Mouse (Mus musculus) telencephalon, adult 2 months (tissue): ENCODE data around the gene Akt1.
A peak's percentile ranks its signal among the peaks of the same experiment; 100 is the strongest.

Experiments
- DNase-seq: peaks from one replicate; pipeline ENCODE4 v3.0.0-alpha.2; 2011; ENCODE audit warnings: low read depth, low spot score

Akt1 gene

DNA sequence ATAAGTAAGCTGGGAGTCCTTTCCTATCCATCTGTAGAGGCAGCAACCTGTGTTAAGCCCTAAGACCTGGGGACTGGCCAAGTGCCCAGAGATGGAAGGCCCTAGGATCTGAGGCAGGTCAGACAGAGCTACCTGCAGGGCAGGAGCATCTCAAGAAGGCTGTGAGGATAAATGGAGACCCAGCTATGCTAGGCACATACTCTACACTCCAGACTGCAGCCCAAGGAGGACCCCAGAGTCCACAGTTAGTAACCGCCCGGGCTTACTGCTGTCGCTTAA, 13.4 kb downstream of the Akt1 start:
- no peak for DNase-seq

DNA sequence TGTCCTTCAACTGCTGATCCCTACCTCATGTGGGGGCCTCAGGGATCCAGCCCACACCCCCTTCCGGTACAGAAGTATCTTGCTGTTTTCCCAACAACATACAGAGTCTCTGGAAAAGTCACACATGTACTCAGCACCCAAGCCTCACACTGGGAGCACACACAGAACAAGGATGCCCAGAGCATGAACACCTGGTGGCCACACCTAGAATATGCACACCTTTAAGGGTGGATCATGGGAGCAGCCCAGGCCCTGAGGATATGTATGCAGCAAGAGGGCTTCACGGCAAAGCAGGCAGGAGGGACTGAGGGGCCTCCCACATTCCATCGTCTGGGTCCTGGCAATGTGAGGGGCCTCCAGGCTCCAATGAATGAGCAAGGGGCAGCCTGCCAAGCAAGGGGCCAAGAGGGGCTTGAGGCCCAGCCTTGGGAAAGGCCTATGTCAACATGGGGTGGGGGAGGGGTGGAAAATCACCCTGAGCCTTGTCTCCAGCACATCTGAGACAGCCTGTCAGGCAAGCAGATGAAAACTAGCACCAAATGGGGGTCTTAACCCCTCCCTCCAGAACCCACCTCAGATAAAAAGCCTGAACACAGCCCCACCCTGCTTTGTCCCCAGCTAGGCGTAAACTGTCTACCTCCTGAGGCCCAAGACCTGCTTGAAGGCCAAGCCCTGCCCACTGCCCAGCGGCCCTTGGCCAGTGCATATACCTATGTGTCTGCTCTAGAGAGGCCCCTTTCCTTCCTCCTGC, 13.9 kb downstream of the Akt1 start:
- no peak for DNase-seq

DNA sequence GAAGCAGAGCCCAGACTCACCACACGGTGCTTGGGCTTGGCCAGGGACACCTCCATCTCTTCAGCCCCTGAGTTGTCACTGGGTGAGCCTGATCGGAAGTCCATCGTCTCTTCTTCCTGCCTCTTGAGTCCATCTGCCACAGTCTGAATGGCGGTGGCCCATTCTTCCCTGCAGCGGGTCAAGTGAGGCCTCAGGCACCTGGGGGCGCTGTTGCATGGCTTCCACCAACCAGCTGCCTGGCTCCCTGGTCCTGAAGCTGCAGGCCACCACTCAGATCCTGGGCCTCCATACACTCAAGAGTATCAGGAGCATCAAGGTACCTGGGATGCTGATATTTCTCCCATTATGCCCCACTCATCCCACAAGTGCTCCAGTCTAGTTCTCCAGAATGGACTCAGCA, 15.6 kb downstream of the Akt1 start:
- no peak for DNase-seq

DNA sequence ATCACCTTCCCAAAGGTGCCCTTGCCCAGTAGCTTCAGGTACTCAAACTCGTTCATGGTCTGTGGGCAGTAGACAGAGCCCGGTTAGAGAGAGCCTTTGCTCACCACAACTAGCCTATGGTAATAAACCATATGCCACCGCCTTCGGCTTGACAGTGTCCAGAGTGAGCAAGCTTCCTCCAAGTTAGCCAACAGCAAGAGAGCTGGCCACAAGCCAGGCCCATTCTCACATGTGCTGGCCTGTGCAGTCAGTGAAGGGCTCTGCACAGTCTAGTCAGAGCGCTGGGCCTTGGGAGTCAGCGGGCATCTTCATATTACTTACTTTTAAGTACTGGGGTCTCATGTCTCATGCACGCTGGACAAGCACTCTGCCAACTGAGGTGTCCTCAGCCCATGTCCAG, 16.1 kb downstream of the Akt1 start:
- DNase-seq = no peak

DNA sequence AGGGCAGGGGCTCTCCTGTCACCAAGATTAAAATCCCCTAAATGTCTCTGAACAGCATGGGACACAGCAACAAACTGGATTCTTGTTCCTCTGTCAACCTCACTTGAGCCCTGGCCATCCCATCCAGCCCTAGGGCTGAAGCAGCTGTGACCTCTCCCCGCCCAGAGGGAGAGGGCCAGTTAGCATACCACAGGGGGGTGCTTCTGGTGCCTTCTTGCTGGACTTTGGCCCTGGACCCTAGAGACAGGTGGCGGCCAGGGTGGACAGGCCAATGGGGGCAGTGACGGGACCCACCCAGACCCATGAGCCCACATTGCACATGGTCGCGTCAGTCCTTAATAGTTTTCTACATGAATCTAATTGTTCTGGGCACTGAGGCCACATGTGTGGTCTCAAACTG, 20.6 kb downstream of the Akt1 start:
- no peak for DNase-seq

DNA sequence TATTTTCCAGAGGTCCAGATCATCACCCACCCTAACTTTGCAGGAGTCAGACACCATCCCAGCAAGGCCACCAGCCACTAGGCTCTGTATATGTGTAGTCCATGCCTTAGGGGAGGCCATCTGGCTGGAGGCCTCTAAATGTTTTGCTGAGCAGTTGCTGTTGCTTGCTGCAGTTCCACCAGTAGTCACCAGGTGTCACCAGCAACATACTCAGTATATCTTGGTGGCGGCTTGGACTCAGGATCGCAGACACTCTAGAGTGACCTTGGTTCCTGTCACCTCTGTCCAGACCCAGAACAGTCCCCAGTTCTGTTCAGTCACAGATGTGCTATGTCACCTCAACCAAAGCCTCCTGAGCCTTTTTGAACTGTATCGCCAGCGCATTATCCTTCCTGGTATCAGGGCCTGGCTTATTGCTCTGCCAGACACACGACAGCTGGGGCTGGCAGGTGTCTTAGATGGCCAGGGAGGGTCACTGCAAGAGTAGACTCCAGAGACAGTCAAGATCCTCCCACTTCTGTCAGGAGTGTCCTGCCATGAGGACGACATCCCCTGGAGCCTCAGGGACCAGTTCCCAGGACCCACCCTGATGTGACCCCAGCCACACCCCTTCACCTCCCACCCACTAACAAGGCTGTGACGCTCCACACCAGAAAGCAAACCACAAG, 21.4 kb downstream of the Akt1 start:
- peak; percentile 64 for DNase-seq

DNA sequence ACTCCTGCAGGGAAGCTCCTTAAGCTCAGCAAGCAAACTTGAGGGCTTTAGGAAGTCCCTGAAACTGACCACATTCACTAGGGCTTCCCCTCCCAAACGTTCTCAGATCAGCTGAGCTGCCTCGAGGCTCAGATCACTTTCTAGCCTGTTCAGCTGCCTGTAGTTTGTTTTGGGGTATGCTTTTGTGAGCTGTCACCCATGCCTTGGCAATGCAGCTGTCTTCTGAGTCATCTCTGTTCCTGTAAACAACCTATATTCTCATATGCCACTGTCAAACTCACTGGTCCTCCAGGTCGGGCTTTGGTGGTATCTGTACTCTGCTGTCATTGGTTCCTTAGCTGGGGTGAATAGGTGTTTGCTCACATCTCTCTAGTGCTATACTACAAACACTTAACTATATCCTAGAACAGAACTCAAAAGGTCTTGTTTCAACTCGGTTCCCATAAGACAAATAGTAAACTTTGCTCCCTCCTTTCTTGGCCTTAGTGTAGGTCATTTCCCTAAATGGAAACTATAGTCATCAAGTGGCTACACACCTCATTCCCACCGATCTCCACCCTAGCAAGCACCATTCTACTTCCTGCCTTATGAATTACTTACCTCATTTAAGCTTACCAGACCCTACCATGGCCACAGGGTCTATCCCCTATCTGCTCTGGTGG, 22.8 kb downstream of the Akt1 start:
- DNase-seq = no peak

DNA sequence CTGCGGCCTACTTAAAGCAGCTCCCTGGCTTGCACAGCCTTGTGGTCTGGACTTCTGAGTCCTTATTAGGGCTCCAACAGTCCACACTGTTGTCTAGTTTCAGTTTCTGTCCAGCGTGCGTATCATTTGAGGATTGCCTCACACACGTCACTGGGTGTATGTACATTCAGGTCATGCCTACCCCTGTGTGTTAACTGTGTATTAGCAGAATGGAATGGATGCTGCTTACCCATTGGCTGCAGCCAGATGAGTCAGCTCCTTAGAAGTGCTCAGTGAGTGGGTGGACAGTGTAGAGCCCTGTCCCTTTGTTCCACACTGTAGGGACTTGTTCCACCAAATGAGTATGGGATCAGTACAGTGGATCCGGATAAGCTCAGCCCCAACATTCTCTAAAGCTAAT, 26.6 kb downstream of the Akt1 start:
- no peak for DNase-seq

DNA sequence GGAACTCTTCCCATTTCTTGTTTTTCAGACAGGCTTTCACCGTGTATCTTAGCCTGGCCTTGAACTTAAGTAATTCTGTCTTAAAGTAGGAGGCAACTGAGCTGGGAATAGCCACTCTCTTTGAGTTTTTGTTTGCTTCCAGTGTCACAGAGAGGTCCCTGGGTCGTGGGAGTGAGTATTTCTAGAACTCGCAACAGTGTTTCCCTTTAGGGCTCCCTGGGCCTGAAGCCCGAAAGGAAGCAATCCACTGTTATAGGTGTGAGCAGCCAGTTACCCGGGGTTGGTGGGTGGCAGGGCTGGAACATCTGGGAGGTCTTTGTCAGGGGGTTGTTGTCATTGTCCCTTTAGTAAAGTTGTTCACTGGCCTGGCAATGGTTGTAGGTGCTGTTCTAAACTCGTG, 28.5 kb downstream of the Akt1 start:
- no peak for DNase-seq

DNA sequence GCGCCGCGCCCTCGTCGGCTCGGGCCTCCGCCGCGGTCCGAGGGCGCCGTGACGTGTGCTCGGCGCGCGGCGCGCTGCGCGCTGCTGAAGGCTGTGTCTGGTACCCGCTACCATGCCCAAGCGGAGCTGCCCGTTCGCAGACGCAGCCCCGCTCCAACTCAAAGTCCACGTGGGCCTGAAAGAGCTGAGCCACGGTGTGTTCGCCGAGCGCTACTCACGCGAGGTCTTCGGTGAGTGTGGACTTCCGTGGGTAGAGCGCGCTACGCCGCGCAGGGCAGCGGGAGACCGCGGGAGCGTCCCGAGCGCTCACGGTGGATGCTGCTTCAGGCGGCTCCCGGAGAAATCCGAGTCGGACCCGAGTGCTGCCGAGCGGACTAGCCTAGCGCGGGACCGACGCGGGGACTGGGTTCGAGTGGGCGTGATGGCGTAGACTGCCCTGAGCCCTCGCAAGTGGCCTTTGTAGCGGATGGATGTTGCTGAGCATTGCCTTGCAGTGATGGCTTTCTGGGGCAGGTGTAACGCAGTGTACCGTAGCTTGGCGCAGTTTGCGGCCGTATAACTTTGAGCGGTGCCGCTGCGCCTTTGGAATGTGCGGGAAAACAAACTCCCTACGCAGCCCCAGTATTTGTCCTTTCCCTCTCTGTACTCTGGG, 29.7 kb downstream of the Akt1 start:
- DNase-seq = no peak

DNA sequence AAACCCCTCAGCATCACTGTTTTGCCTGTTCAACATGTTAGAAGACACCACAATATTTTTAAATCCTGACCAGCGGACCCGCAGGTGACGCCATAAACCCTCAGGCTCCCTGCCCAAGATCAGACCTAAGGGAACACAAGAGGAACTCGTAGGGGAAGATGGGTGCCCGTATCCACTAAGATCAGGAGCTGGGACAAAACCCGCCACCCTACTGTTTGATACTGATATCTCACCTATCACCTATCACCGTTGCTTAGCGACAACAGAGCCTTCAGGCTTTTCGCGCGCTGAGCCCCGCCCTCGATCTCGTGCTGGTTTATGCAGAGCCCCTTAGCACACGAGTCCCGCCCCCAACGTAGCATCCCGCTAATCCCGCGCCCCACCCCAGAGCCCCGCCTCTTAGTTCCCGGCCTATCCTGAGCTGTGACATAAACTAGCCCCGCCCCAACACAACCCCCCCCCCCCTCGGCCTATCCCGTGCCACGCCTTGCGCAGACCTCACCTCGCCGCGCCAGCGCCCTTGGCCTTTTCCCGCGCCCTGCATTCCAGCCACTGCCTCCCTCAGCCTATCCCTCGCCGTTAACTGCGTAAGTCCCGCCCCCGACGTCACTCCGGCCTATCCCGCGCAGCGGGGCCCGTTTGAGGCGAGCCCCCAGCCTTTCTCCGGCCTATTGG, 30.4 kb downstream of the Akt1 start, which contains the start of gene Siva1:
Gene Siva1 (plus strand): TSS at position 500 of the 675 bp plus-strand sequence.
- peak; percentile 97 for DNase-seq

DNA sequence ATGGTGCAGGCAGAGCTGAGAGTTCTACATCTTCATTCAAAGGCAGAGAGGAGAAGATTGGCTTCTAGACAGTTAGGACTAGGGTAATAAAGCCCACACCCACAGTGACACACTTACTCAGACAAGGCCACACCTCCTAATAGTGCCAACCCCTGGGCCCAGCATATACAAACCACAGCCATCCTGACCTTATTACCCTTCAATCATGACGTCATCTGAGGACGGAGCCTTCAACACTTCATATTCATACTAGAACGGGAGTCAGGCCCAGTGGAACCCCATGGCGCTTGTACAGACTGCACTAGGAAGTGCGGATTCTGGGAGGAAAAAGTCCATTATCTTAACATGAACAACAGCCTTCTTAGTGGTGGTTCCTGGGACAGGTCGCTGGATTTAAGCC, 31.6 kb downstream of the Akt1 start:
- DNase-seq = no peak

DNA sequence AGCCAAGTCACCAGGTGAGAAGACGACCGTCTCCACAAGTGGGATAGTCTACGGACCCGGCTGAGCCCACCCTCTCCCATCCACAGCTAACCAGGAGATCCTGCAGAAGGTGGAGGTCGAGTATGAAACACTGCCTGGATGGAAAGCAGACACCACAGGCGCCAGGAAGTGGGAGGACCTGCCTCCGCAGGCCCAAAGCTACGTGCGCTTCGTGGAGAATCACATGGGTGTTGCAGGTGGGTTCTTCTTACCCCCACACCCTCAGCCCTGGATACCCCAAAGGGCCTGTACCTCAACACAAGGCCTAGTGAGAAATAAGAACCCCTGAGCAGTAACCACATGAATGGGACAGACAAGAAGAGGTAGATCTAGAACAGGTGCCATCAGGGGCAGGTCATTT, 35.2 kb downstream of the Akt1 start:
- no peak for DNase-seq

DNA sequence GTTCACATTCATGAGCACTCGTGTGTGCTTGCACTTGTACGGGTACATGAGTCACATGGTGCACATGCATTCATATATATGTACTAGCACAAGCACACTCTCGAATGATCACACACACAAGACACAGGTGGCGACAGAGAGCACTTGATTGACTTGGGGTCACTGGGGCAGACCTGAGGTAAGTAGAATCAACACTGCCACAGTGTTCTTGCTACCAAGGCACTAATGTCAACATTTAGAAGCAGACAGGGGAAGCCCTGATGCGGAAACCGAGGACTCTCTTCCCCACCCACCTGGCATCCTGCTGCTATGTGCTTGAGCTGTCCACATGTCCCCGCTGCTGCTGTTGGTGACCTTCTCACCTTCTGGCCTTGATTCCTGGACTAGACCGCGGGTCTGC, 41.0 kb downstream of the Akt1 start:
- no peak for DNase-seq

DNA sequence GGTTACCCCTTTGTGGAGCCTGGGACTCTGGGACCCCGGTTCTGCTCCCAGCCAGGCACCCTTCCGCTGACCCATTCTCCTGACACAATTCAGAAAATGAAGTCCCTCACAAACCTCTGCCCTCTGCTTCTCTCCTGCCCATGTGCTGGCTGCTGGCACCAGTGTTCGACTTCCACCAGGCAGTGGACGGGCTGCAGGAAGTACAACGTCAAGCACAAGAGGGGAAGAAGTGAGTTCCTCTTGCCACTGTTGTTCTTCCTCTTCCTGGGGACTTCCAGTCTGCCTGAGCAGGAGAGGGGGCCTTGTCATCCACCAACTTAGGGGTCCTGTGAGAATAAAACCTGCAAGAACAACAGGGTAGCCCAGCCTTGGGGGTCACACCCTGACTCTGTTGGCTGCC, 41.8 kb downstream of the Akt1 start:
- no peak for DNase-seq

DNA sequence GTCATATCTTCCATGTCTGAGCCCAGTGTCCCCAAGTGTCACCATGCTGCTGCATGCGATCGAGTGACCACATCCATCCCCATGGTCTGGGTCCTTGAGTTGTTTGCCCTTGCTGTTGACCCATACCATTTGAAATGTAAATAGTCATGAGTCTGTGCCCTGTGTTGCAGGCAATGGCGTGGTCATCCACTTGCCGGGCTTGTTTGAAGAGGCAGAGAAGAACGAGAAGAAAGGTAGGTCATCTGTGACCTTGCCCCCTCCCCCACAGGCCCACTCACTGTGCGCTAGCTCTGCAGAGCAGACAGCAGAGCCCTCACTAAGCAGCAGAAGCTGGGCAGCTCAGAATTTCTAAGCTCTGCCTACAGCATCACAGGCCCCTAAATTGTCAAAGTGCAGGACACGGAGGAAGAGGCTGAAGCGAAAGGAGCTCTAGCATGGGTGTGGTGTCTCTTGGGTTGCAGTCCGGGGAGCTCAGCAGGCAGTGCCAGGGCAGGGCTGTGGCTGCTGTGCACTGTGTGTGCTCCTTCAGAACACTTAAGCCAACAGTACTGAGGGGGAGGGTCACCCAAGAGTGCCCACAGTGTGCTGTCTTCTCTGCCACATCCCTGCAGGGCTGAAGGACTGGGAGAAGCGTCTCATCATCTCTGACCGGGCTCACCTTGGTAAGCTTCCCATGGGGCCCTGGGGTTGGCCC, 42.5 kb downstream of the Akt1 start:
- no peak for DNase-seq

DNA sequence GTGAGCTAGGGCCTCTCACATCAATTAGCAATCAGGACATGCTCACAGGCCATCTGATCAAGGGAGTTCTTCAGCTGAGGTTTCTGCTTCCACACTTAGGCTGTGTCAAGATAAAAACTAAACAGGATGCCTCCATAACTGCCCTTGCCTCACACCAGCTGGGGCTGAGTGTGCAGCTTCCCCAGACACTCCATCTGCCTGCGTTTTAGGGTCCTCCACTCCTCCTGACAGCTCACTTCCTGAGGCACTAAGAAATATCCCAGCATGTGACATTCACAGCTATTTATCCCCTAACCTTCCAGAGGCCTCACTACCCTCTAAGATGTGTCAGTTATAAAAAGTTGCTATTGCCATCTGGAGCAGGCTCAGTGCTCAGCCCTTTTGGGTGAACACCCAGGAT, 43.2 kb downstream of the Akt1 start:
- DNase-seq = no peak

DNA sequence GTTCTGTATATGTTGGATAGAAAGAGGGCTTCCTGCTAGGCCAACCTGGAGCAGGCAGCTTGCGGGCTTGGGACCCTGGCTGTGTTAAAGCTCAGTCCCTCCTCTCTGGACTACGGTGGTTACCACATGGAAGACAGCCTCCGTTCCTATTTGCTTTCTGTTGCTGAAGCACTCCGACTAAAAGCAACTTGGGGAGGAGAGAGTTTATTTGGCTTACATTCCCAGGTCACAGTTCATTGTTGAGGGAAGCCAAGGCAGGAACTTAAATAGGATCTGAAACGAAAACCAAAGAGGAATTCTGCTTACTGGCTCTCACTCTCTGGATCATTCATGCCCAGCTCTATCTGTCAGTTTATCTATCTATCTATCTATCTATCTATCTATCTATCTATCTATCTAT, 43.9 kb downstream of the Akt1 start:
- DNase-seq = no peak

DNA sequence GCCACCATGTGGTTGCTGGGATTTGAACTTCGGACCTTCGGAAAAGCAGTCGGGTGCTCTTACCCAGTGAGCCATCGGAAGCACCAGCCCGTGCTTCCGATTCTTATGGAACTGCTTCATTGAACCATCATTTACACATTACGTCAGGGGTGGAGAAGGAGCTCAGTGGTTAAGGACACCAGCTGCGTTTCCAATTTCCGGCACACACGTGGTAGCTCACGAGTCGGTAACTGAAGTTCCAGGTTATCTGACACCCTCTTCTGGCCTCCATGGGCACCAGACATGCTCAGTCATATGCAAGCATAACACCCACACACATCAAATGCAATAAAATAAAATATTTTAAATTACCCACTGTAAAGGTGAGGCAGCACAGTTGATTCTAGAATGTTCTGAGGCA, 44.7 kb downstream of the Akt1 start:
- DNase-seq = no peak

DNA sequence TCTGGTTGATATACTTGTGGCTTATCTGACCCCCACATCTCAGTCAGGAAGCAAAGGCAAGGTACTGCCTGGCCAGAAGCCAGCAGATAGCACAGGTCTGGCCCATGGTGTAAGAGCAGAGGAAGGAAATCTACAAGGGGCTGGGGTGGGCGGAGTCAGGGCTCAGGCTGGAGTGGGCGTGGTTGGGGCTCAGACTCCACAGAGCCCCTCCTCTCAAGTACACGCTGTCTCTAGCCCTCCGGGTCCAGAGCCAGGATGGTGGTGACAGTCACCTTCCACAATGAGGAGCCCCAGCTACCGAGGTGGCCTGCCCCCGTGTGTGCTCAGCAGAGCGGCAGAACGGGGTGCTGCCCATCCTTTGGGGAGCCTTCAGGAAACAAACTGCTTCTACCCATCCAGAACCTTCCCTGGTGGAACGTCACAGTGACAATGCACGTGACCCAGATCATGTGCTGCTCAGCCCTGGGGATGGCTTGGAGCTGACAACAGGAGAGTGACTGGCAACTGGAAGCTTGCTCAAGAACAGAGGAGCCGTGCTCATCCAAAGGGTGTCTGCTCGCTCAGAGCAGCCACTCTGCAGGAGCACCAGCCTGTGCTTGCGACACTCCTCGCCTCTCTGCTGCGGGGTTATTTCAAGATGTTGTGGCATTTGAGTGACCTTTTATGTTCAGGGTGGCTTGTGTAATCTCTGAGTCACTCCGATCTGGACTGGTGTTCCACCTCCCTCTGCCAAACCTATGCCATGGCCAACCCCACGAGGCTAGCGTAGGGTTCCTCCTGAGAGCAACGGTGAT, 45.6 kb downstream of the Akt1 start:
- no peak for DNase-seq

DNA sequence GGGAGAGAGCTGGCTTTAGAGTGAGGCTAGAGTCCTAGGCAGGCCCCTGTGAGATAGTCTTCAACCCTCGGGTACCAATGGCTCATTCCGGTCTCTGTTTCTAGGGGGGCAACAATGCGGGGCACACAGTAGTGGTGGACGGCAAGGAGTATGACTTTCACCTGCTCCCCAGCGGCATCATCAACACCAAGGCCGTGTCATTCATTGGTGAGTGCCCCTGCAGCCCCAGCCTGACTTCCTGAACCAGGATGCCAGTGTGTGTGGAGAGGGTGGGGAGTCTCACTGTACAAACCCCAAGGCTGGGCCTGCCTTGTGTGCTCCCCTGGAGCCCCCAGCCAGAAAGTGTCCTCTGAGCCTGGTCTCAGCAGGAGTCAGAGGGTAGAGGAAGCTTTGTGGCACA, 46.5 kb downstream of the Akt1 start:
- DNase-seq = no peak
